11 mouse cellular contexts compared by ENCODE assay signal in genomic region chr11:64051195-64051968, GRCm38 (mm10). TPM values are rescaled to one million over a fixed set of nuclear protein-coding genes. Genes with fewer than 3 reads are reported as not detected.
A peak's percentile ranks its signal among the peaks of the same experiment; 100 is the strongest.
DNase-seq lines count a peak whose midpoint lies in the region; ATAC-seq lines count a peak whose summit lies in the region.
"Had no signal": no experiment of that assay in that cellular context is flagged by ENCODE, and none has a peak within 500 bp of the region (broad histone marks: within the 10 kb centered on the region; RNA-seq: fewer than 3 reads in every experiment).

No protein-coding gene starts in this region.

- peak; percentile 5 for DNase-seq in left cerebral cortex, adult 11 months (ENCODE audit: low spot score)
- DNase-seq in left cerebral cortex, adult 18-20 months (ENCODE audit: low spot score in 2 of 2): no peak
- peak; percentile 91 for DNase-seq in forebrain, embryonic 14.5 days (ENCODE audit: low spot score)
- DNase-seq in left cerebral cortex, postnatal 4 days: peak; percentile 9
- peak; percentile 2 for DNase-seq in retina, embryonic 14.5 days (ENCODE audit: low spot score)
- no peak for DNase-seq in thymus, postnatal 0 days (ENCODE audit: low spot score)
- DNase-seq in Muller cell, postnatal 12 days (ENCODE audit: inconsistent ontology term): no peak
- no peak for DNase-seq in kidney, adult 11 months
- DNase-seq: cerebellum, adult 8-10 months had no signal

- intact Hi-C loops in left cerebral cortex, postnatal 4 days (cut with DNase I): no loop called here

- H3K4me3 ChIP-seq in forebrain, embryonic 14.5 days (ENCODE audit: low read depth, low read length): no peak overlapping the region
- H3K4me3 ChIP-seq: heart, embryonic 15.5 days; limb, embryonic 13.5 days had no signal

- ATAC-seq in forebrain, embryonic 14.5 days: peak; percentile 96

- no peak overlapping the region for H3K9ac ChIP-seq in forebrain, embryonic 14.5 days (ENCODE audit: low read length)
- H3K9ac ChIP-seq: heart, embryonic 15.5 days; limb, embryonic 13.5 days had no signal

- no peak overlapping the region for H3K27ac ChIP-seq in forebrain, embryonic 14.5 days (ENCODE audit: low read depth, low read length)
- H3K27ac ChIP-seq: heart, embryonic 15.5 days; limb, embryonic 13.5 days had no signal

- H3K4me2 ChIP-seq in forebrain, embryonic 14.5 days (ENCODE audit: low read length): peak overlapping the region; percentile 9; the same call in 1 of the 2 replicates
- H3K4me2 ChIP-seq: heart, embryonic 15.5 days; limb, embryonic 13.5 days had no signal

- H3K27me3 ChIP-seq in forebrain, embryonic 14.5 days (replicated peaks; ENCODE audit: control insufficient read depth, insufficient read depth, low read length): 0 out of 2 replicates have a peak, but pooled peaks cover 2% of the 10 kb centered on the region
- H3K27me3 ChIP-seq: heart, embryonic 15.5 days had no signal

- H3K9me3 ChIP-seq in forebrain, embryonic 14.5 days (replicated peaks; ENCODE audit: control insufficient read depth, low read length): no peaks in the 10 kb centered on the region
- H3K9me3 ChIP-seq: heart, embryonic 15.5 days; limb, embryonic 13.5 days had no signal

- H3K4me1 ChIP-seq in forebrain, embryonic 14.5 days (ENCODE audit: control insufficient read depth, insufficient read depth, low read length): peaks cover 8% of the 10 kb centered on the region

- 5% methylated on average over 9 of the region's 9 CpGs for WGBS in forebrain, embryonic 14.5 days

- no peaks in the 10 kb centered on the region for H3K36me3 ChIP-seq in forebrain, embryonic 14.5 days (ENCODE audit: control insufficient read depth, insufficient read depth, low read length)
- H3K36me3 ChIP-seq: limb, embryonic 13.5 days had no signal

RNA-seq across cellular contexts. Expression of gene Cox10, which starts 27.9 kb away (rescaled TPM):
- 10 to 100 TPM; 20.3 to 23.9 TPM for total RNA-seq in left cerebral cortex, adult 18-20 months (2021)
- 20.0 and 22.1 TPM in 2 replicates for polyA plus RNA-seq in forebrain, embryonic 14.5 days (2014; fragmentation: Nextera tagmentation; extraction: Ambion mirVana)
- 10 to 100 TPM; 20.9 to 21.5 TPM for total RNA-seq in left cerebral cortex, postnatal 4 days (2021)
- polyA plus RNA-seq in thymus, postnatal 0 days (2015; fragmentation: Nextera tagmentation; extraction: Ambion mirVana): 23.8 and 25.6 TPM in 2 replicates

Comparison
In these comparisons a context has a peak if more than half of its experiments do, and no peak if none do; other contexts are left out.
1. DNase-seq: peak in left cerebral cortex, adult 11 months (single experiment), forebrain, embryonic 14.5 days (single experiment), left cerebral cortex, postnatal 4 days (single experiment) and retina, embryonic 14.5 days (single experiment); none in left cerebral cortex, adult 18-20 months (0 of 2), thymus, postnatal 0 days (single experiment), Muller cell, postnatal 12 days (single experiment) and kidney, adult 11 months (single experiment).